Mouse (Mus musculus): ENCODE measurements around the gene Muc16.

DNA sequence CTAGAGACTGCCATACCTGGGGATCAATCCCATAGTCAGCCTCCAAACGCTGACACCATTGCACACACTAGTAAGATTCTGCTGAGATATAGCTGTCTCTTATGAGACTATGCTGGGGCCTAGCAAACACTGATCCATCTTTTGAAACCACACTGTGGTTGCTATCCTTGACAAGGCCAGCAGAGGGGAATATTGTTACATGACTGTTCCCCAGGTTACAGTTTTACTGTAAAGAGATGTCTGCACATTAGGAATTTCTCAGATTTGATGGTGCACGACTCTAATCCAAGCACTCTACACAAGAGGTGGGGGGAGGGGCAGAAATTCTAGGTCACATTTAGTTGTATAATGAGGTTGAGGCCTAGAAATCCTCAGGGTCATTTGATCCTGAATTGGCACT lies 166.2 kb downstream of the Muc16 start:
- TF ChIP-seq CTCF (IDR thresholded peaks at IDR 0.05; ENCODE audit: borderline replicate concordance, insufficient read depth, low read length) (no peak), POLR2A (IDR thresholded peaks at IDR 0.05; ENCODE audit: low read depth, low read length) (no peak)
